Mouse (Mus musculus): ENCODE measurements around the gene Ppp1r14c. TPM values are rescaled to one million over a fixed set of nuclear protein-coding genes. Genes with fewer than 3 reads are reported as not detected.

The Ppp1r14c gene
- total RNA-seq, 1 experiment from 2014 or later, result 0.35 TPM

GRCm38 (mm10) chr10:3513947-3514346 is 148.1 kb downstream of the Ppp1r14c start:
- no peak for ATAC-seq (ENCODE audit: extremely low read depth, insufficient number of reproducible peaks, low FRiP score, poor library complexity, severe bottlenecking)

Other genes starting within 250 kb of the Ppp1r14c start
- 0.35 and 1.1 TPM in 2 replicates for gene H60c, start 98.3 kb upstream of the Ppp1r14c start, total RNA-seq (2017)
- gene Iyd, start 174.2 kb downstream of the Ppp1r14c start, total RNA-seq (2017), result not detected in 2 replicates